Mouse (Mus musculus) heart, postnatal 0 days (tissue): ENCODE measurements at regions not wholly inside any gene's neighbourhood (a gene's known extent, or its start where the extent isn't known, plus 50 kb on each side); places are given as distances from the start of the nearest gene placed in this dataset.

Experiments used
- CTCF ChIP-seq: IDR thresholded peaks from 2 replicates; pipeline ENCODE4 v1.5.1; 2016; ENCODE audit warnings: antibody characterized with exemption, control low read depth, low read depth
- EP300 ChIP-seq: IDR thresholded peaks from 2 replicates; pipeline ENCODE4 v1.6.1; 2016; ENCODE audit warnings: antibody characterized with exemption, low read depth

- TF ChIP-seq CTCF: no peak
- TF ChIP-seq EP300: no peak
Observed at GRCm38 (mm10) chr3:153144217-153144616, 162.2 kb upstream of the St6galnac5 start.
